Mouse (Mus musculus) left cerebral cortex, adult 18-20 months (tissue): ENCODE data around the gene Slc35c1. TPM values are rescaled to one million over a fixed set of nuclear protein-coding genes. Genes with fewer than 3 reads are reported as not detected.

ENCODE experiments used
- DNase-seq, 2 experiments: peaks; one replicate each; pipeline ENCODE4 v3.0.0; 2021 to 2022; ENCODE audit warnings: low spot score in 2 of 2, mixed read lengths in 1 of 2
- long read RNA-seq, 2 experiments: library from polyadenylated mRNA; stranded (forward); transcript quantifications; one replicate each; pipeline ENCODE4 v2.0.0; 2021
- total RNA-seq, 2 experiments: library from RNA; stranded (reverse); gene quantifications; 2 replicates each; pipeline ENCODE4 v1.2.3; 2021

Gene Slc35c1
- total RNA-seq, result 10 to 100 TPM; 15.9 to 18.0 TPM
- long read RNA-seq, experiment 1, transcript Slc35c1-201 (2 exons, 3,139 nt), result major isoform, 11 of 20 reads
- long read RNA-seq, experiment 1, transcript Slc35c1-202 (3 exons, 2,668 nt), result minor isoform, 6 of 20 reads
- long read RNA-seq, experiment 1, partial matches to known transcripts, result 3 of 20 reads
- long read RNA-seq, experiment 1, other reads (novel, unspliced or antisense), result 0 of 20 reads
- long read RNA-seq, experiment 2, transcript Slc35c1-201 (2 exons, 3,139 nt), result major isoform, 9 of 14 reads
- long read RNA-seq, experiment 2, partial matches to known transcripts, result 0 of 14 reads
- long read RNA-seq, experiment 2, other reads (novel, unspliced or antisense), result 2 of 14 reads

DNA sequence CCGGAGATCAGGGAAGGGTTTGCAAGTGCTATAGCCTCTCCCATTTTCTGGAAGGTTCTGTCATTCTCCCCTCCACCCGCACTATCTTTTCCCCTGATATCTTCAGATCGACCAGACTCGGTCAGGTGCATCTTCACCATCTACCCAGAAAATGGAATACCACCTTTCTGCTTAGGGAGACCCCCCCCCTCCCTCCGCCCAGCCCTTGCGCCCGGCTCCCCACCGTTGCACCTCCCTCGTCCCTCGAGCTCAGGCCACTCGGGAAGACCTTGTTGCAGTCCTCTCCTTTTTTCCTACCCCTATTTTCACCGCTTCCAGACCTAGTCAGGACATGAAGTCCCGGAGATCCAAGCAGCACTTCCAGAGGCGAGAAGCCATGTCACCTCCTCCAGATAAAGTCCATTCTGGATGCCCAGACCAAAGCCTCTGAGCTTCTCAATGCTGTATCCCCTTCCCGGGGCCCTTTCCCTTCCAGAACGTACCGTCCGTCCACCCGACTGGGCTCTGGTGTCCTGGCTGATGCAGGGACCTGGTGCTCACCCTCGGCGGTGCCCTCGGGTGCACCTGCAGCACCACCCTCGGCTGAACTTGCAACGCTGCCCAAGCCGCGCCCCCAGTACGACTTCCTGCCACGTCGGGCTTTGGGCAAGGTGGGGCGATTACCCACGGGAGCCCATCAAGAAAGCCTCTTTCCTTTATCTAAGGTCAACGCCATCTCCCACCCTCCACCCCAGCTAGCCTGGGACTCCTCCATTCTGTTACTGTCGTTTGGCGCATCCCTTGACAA, at the start of gene Slc35c1:
Gene Slc35c1 (minus strand): TSS at position 618 of the 787 bp plus-strand sequence.
- no peak for DNase-seq

DNA sequence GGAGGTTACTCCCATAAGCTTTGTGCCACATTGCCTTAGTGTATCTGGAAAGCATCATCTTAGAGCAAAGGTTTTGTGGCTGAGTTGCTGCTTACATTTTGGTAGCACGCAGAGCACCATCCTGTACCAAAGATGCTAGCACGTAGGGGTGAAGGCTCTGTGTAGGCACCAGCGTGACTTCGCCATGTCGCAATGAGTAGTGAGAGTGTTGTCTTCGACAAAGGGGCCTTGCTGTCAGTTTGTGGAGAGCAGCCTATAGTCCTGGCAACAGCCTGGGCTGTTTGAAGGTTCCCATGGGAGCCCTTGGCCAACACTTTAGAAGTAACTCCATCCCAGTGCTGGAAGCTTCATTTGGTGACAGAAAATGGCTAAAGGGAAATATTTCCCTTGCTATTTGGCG, 45.0 kb upstream of the Slc35c1 start:
- DNase-seq, result no peak

DNA sequence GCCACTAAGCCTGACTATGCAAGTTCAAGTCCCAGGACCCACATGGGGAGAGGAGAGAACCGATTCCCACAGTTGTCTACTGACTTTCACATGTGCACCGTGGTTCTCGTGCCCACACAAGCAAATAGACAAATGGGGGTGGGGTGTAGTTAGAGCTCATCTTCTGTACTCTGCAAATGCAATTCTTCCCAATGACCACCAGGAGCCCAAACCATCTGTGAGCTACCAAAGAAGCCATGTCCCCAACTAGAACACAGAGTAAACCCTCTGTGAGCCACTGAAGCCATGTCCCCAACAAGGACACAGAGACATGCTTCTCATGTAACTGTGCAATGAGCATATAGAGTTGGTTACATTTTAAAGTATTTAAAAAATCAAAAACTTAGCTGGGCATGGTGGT, 43.1 kb upstream of the Slc35c1 start:
- DNase-seq, result no peak

DNA sequence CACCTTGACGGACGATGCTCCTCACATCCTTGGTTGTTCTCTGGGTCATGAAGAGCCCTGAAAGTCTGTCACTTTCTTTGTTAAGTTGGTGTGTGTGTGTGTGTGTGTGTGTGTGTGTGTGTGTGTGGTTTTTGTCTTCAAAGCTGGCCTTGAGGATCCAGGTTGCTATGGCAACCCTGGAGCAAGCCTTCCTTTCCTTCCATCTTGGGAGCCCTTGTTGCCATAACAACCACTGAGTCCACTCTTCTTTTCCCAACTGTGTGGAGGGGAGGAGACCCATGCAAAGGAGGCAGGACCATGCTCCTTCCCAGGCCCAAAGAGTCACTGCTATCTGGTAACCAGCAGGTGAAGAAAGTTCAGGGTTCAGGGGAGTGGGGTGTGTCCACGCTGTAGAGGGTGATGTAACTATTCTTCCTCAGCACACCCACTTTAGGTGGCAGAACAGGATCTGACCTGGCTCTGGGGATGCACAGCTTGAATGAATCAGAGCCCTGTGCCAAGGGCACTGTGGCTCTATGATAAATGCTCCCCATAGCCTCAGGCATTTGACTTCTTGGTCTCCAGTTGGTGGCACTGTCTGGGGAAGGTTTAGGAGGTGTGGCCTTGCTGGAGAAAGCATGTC, 39.5 kb upstream of the Slc35c1 start:
- peak; percentile 54 to 57 for DNase-seq

DNA sequence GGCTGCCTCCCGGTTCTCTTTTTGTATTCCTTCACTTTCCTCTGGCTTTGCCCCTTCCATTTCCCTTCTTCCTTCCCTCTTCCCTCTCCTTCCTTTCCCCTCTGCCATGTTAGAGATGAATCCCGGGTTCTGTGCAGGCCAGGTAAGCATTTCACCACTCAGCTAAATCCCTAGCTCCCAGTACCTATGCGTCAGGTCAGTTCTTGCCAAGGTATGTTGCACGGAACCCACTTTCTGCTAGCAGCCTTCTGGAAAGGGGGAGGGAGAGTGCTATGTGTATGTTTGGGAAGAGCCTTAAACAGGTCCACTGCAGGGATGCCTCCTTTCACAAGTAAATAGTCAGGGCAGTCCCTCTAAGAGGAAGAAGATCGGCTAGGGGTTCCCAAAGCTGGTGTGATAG, 36.8 kb upstream of the Slc35c1 start:
- no peak for DNase-seq

DNA sequence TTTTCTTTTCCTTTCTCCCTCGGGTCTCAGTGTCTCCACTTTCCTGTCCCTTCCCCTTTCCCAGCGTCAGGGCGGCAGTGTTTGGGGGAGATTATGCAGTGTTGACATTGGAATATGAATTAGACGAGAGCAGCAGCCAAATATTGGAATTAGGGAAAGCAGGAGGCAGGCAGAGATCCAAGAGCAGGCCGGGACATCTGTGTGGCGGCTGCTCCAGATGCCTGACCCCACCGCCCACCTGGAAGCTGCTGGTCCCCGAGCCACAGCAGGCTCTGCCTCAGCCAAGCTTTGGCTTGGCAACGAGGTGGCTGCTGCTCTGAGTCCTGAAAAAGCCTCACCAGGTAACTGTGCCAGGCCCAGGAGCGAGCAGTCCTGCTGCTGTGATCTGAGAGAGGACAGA, 36.3 kb upstream of the Slc35c1 start:
- DNase-seq, result no peak

DNA sequence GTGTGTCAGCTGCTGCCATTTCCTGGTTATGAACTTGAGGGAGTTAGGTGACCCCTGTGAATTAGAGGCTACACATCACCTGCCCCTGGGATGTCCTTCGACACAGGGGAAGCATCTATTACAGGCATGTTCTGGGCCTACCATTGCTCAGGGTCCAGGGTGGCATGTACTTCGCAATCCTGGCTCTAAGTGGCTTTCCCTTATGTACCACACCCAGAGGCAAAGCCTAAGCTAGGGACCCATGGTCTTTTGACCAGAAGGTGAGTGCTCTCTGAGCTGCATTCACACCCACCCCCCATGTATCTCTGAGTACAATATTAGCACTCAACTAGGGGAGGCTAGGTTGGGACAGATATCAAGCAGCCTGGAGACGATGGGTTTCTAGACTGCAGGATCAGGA, 34.6 kb upstream of the Slc35c1 start:
- no peak for DNase-seq

DNA sequence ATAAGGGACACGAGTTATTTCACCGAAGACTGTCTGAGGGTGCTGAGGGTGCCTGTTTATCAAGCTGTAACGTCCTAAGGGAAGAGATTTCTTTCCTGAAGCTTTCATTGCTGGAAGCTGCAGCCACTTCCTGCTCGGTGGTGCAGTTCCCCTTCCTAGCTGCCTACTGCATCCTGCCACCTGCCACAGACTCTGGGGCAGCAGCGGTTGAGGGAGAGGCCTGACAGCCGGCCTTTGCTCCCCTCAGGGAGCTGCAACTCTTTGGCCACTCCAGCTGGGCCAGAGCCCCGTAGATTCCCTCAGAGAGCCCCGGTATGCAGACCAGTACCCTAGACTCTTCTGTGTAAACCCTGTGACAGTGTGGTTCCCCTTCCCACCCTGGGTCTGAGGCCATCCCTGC, 34.1 kb upstream of the Slc35c1 start:
- no peak for DNase-seq

DNA sequence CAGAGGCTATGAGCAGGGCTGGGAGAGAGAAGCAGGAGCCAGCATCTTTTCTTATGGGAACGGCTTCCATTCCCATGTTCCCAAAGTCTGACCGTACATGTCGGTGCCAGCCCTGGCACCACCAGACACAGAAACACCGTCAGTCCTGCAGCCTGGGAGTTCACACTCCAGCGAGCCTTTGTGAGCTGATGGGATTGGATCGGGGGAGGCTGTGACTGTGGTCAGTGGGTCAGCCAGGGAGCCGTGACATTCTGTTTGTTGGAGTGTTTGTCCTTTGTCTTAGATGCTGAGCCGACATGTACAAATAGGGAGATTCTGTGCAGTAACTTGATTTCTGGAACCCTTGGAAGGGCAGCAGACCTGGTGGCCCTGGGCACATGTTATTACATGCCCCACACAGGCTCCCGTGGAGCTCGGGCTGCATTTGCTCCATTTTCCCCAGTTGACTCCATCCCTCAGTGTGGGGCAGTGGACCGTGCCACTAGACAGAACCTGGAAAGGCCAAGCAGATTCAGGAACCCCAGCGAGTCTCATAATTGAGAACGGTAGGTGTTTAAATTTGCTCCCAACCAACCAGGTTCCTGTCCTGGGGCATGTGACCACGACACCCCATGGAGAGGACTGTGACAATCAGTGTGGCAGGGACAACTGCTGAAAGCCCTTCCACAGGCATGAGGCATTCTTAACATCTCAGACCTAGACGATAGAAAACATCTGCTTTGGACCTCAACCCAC, 33.5 kb upstream of the Slc35c1 start:
- no peak for DNase-seq

DNA sequence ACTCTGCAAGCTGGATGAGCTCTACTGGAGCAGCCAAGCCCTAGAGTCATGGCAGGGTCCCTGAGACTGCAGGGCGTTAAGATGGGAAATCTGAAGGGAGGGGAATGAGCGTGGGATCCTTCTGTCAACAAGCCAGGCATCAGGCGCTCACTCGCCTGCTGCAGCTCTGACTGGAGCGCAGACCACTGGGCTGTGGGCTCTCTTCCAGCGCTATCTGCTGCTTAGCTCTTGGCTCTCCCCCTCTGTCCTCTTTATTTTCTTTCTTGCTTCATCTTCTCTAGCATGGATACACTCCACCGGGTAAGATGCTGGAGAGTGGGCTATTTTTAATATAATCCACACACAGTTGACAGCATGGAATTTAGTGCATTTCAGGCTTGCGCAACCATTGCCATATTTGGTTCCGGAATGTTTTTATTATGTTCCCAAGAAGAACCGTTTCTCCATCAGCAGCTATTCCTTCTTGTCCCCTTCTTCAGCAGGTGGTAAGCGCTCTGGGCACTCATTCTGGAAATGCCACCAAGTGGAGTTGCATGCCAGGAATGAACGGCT, 31.7 kb upstream of the Slc35c1 start:
- no peak for DNase-seq

DNA sequence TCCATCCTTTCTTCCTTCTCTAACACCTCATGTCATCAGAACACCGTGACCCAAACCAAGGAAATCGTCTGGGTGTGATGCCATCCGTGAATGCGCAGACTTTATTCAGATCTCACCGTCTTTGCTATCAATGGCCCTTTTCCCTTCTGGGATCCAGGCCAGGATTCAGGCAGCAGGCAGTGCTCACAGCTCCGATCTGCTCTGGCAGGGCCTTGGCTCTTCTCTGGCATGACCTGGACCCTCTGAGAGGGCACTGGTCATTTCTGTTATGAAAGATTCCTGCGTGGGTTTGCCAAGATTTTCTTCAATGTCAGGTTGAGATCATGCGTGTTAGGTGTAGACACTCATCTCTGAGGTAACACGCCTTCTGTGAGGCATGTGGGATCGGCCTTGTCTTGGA, 30.2 kb upstream of the Slc35c1 start:
- DNase-seq, result no peak

DNA sequence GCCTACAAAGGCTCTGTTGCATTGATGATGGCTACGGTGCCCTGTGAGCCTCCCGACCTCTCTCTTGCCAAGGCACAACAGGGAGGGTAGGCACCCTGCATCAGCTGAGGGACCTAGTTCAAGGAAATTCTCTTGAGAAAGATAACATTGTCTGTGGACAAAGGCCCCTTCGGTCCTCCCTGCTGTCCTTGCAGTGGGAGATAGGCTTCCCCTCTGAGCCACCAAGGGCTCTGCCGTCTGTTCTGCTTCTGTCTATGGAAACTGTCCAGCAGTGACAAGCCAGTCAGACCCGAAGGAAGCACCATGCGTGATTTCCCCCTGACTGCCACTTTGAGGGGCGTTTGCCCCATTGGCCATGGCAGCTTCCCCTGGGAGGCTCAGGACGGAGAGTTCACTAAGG, 27.5 kb upstream of the Slc35c1 start:
- no peak for DNase-seq

DNA sequence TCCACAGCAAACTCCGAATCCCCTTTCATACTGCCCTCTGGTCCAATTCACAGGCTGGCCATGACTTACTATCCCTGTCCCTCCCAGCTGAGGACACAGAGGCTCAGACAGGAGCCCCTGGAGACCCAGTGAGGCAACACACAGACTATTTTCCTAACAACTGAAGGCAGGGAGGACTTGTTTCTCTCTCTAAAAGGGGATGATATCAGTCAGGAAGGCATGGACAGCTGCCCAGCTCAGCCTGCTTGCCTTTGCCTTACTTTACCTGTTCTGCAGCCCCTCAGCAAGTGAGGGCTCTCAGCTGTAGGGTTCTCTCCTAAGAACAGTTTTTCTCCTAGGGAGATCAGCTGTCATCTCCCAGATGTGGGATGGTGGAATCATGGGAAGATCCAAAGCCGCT, 26.6 kb upstream of the Slc35c1 start:
- no peak for DNase-seq

DNA sequence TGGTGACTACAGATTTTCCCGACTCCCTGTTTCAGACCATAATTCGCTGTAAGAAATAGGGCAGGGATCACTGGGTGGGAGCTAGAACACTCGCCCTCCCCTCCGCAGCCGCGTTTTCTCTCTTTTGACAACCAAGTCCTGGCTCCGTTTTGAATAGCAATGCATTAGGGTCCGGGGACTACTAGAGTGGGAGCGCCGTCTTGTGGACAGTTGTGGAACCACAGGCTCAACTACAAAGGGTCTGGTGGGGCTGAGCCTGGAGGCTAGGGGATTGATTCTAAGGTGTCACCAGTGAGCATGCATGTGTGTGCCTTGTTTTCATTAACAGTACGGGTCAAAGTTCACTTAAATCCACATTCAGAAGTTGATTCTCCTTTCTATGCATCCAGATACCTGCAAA, 26.1 kb upstream of the Slc35c1 start:
- peak; percentile 83 to 89 for DNase-seq

DNA sequence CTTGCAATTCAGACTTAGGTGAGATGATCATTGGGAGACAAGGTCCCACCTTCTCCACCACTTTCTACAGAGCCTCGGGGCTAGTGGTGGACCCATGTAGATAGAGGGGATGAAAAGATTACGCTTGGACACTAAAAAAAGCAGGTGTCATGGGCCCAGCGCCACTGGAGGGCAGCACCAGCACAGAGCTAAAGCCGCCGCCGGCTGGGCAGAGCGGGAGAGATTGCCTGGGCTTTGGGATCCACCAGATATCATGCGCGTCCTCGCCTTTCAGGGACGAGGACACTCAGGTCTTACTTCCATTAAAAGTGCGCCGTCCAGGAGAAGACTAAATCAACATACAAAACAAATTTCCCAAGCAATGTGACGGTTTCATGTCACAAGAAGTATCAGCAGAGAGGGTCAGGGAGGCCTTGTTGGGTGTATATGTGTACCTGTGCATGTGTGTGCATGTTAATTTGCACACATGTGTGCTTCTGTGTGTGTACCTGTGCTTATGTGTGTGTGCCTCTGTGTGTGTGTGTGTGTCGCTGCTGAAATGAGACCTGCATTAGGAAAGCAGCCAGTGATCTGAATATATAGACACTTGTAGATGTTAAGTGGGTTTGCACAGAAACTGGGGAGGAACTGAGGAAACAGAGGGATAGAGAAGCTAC, 25.4 kb upstream of the Slc35c1 start:
- peak; percentile 81 to 86 for DNase-seq

DNA sequence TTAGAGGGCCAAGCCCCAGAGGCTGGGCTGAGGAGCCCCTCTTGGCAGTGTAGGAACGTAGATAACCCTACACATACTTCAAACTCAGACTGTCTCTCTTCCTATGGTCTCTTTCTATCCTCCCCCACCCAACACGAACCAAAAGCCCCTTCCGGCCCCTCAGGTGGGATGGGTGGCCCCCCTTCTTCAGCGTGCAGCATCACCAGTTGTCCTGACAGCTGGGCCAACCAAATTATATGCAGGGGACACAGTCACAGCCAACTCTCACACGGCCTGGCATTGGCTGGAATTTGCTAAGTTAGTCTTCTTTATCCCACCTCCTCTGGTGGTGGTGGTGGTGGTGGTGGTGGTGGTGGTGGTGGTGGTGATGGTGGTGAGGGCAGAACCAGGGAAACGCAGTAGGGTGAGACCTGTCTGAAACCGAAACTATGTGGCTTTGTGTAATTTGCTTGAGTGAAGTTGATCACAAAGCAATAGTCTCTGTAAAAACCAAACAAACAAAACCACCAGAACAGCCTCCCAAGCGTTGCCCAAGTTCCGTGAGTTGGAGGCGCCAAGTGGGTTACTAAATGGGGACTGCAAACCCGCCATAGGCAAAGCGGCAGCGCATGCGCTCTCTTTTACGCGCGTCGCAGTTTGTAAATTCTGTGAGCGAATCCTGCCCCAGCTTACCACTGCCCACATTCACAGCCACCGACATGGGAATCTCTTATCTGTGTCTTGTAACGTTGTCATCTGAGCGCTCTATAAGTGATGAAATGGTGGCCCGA, 24.1 kb upstream of the Slc35c1 start:
- peak; percentile 60 to 65 for DNase-seq

DNA sequence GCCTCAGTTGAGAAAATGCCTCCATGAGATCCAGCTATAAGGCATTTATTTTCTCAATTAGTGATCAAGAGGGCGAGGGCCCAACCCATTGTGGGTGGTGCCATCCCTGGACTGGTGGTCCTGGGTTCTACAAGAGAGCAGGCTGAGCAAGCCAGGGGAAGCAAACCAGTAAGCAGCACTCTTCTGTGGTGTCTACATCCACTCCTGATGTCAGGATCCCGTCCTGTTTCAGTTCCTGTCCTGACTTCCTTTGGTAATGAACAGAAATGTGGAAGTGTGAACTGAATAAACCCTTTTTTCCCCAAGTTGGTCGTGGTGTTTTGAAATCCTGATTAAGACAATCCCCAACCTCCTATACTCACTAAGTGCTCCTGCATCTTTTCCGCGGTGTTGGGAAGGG, 23.2 kb upstream of the Slc35c1 start:
- no peak for DNase-seq

DNA sequence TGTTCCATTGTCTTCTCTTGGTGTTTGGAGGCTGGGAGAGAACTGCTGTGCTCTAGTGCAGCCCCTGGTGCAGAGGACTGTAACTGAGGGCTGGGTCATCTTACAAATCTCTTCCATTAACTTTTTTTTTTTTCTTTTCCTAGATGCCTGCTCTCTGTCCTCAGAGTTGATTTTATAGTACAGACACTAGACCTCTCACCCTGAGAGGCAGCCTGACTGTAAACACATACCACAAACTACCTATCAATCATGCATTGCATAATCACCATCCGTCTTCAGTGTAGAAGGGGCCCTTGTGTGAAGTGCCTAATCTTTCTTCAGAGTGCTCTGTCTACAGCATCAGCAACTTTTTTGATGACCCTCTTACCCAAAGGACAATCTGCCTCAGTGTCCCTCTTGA, 22.2 kb upstream of the Slc35c1 start:
- DNase-seq, result no peak

DNA sequence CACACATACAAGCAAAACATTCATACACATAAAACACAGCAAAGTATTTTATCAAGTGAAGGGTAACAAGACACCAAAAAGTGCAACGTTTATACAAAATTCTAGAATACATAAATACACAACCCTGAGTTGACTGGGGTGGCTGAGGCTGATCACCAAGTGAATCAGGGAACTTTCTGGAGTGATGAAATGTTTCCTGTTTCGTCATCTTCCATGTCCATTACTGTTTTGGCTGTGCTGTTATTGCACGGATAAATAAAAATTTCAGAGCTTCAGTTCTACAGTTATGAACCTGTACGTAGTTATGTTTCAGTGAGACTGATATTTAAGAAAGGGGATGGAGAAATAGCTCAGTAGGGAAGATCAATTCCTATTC, 18.0 kb upstream of the Slc35c1 start:
- no peak for DNase-seq
